Mouse (Mus musculus): ENCODE results near the gene Optc. TPM values are rescaled to one million over a fixed set of nuclear protein-coding genes. Genes with fewer than 3 reads are reported as not detected.

Optc gene
- total and polyA plus RNA-seq, 3 experiments: 0.27 to 0.53 TPM; not detected in 1

DNA sequence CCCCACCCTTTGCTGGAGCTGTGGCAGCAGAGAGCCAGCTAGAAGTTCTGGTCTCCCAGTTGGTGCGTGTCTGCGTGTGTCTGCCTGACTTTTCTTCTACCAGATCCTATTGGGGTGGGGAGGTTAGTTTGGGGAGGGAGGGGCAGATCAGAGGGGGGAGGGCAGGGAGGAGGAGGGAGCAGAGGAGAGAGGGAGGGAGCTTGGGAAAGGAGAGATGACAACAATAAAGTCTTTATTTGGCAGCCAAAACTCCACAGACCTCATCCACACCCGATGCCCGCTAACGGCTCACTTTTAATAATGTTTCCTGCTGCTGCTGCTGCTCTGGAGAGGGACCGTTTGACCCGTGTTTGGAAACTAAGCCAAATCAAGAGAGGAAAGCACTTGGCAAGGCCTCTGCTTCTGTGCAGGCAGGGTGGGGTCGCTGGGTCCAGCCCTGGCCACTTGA lies 13.5 kb upstream of the Optc start, which contains the start of gene Prelp:
Prelp (minus strand) TSS at position 111 of the 448 bp plus-strand sequence.
- H3K4me3 ChIP-seq (ENCODE audit: control insufficient read depth in 1 of 2, insufficient read depth in 1 of 2, low read depth in 2 of 2, low read length in 2 of 2): no peak within 1 kb of the TSS
- no peak for TF ChIP-seq ZNF384 (IDR thresholded peaks at IDR 0.05; ENCODE audit: low read depth, low read length)
- TF ChIP-seq MXI1 (IDR thresholded peaks at IDR 0.05; ENCODE audit: low read depth, low read length): no peak
- no peak for TF ChIP-seq MEF2A (IDR thresholded peaks at IDR 0.05; ENCODE audit: extremely low read depth, insufficient replicate concordance, low read depth, low read length, poor library complexity, severe bottlenecking)
- no peak for TF ChIP-seq NELFE (IDR thresholded peaks at IDR 0.05; ENCODE audit: low read depth, low read length)
- TF ChIP-seq MAX (IDR thresholded peaks at IDR 0.05; ENCODE audit: low read length): no peak
- TF ChIP-seq ETS1 (IDR thresholded peaks at IDR 0.05; ENCODE audit: low read depth, low read length): no peak
- no peak for TF ChIP-seq E2F4 (IDR thresholded peaks at IDR 0.05; ENCODE audit: borderline replicate concordance, low read depth, low read length)
- TF ChIP-seq JUND (IDR thresholded peaks at IDR 0.05; ENCODE audit: low read depth, low read length): no peak
- TF ChIP-seq EP300 (IDR thresholded peaks at IDR 0.05; ENCODE audit: low read depth in 1 of 2, low read length in 2 of 2): no peak
- no peak for TF ChIP-seq POLR2AphosphoS2 (IDR thresholded peaks at IDR 0.05; ENCODE audit: low read length)
- no peak for TF ChIP-seq CHD2 (IDR thresholded peaks at IDR 0.05; ENCODE audit: low read length)
- TF ChIP-seq USF1 (IDR thresholded peaks at IDR 0.05; ENCODE audit: low read depth, low read length): no peak
- no peak for TF ChIP-seq ZMIZ1 (IDR thresholded peaks at IDR 0.05; ENCODE audit: low read depth, low read length)
- TF ChIP-seq GABPA (IDR thresholded peaks at IDR 0.05; ENCODE audit: low read depth, low read length): no peak
- TF ChIP-seq KAT2A (conservative IDR thresholded peaks at IDR 0.05; ENCODE audit: low read depth, low read length): no peak
- no peak for TF ChIP-seq NRF1 (IDR thresholded peaks at IDR 0.05; ENCODE audit: insufficient read depth, low read depth, low read length, poor library complexity, severe bottlenecking)
- no peaks in the 10 kb centered on the region for H3K4me1 ChIP-seq (ENCODE audit: control insufficient read depth in 1 of 2, insufficient read depth in 2 of 2, low read length in 2 of 2)
- H3K9me3 ChIP-seq (replicated peaks; ENCODE audit: insufficient read depth, low read length): no peaks in the 10 kb centered on the region
- peaks cover 14 to 16% of the 10 kb centered on the region in 2 experiments for H3K27me3 ChIP-seq (ENCODE audit: control insufficient read depth in 1 of 2, insufficient read depth in 2 of 2, low read length in 2 of 2)
- no peak within 1 kb of the TSS for H3K27ac ChIP-seq (ENCODE audit: control insufficient read depth, low read depth, low read length)
- H3K9ac ChIP-seq (ENCODE audit: control insufficient read depth, low read depth, low read length, poor library complexity, severe bottlenecking): no peak within 1 kb of the TSS
- DNase-seq (ENCODE audit: low read depth, low spot score): no peak
- H3K36me3 ChIP-seq (ENCODE audit: control insufficient read depth in 1 of 2, insufficient read depth in 2 of 2, low read length in 2 of 2): no peaks in the 10 kb centered on the region
- H3K79me2 ChIP-seq (ENCODE audit: control insufficient read depth, insufficient read depth, low read length, poor library complexity): no peaks in the 10 kb centered on the region

DNA sequence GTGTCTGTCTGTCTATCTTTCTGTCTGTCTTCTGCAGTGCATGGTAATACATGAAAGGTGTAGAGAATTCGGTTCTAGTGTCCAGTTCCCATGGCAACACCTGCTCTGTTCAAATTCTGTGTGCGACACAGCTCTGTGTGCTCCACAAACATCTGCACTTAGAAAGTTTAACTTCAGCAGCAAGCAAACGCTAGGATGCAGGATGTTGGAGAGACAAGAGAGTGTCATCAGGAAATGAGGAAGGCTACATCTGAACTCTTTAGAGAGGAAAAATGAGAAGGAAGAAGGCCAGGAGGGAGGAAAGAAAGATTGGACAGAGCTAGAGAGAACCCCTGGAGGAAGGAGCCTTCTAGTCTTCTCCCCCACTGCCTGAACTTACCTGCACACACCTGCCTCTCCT lies 13.1 kb upstream of the Optc start:
- Histone ChIP-seq H3K79me2 (ENCODE audit: control insufficient read depth, insufficient read depth, low read length, poor library complexity) (no peaks in the 10 kb centered on the region), H3K9me3 (replicated peaks; ENCODE audit: insufficient read depth, low read length) (no peaks in the 10 kb centered on the region), H3K4me1 (ENCODE audit: control insufficient read depth in 1 of 2, insufficient read depth in 2 of 2, low read length in 2 of 2) (no peaks in the 10 kb centered on the region), H3K9ac (ENCODE audit: control insufficient read depth, low read depth, low read length, poor library complexity, severe bottlenecking) (no peak overlapping the region), H3K4me3 (ENCODE audit: control insufficient read depth in 1 of 2, insufficient read depth in 1 of 2, low read depth in 2 of 2, low read length in 2 of 2) (no peak overlapping the region), H3K36me3 (ENCODE audit: control insufficient read depth in 1 of 2, insufficient read depth in 2 of 2, low read length in 2 of 2) (no peaks in the 10 kb centered on the region), H3K27ac (ENCODE audit: control insufficient read depth, low read depth, low read length) (no peak overlapping the region), H3K27me3 (ENCODE audit: control insufficient read depth in 1 of 2, insufficient read depth in 2 of 2, low read length in 2 of 2) (peaks cover 13 to 14% of the 10 kb centered on the region in 2 experiments)
- no peak for TF ChIP-seq JUND (IDR thresholded peaks at IDR 0.05; ENCODE audit: low read depth, low read length)
- no peak for DNase-seq (ENCODE audit: low read depth, low spot score)
